Mouse (Mus musculus) forebrain, embryonic 15.5 days (tissue): ENCODE results near the gene App. TPM values are rescaled to one million over a fixed set of nuclear protein-coding genes. Genes with fewer than 3 reads are reported as not detected.
A peak's percentile ranks its signal among the peaks of the same experiment; 100 is the strongest.

Experiments
- ATAC-seq: fragments of 200-750 bp; cut with Nextera tagmentation; replicated peaks from 2 replicates; pipeline ENCODE4 v1.8.0; 2017; ENCODE audit warnings: mild to moderate bottlenecking, moderate TSS enrichment, moderate library complexity
- H3K27ac ChIP-seq: fragments of 300-500 bp; sonication (generic); replicated peaks from 2 replicates; pipeline ENCODE4 v1.5.1; 2015; ENCODE audit warnings: mild to moderate bottlenecking, inconsistent platforms
- H3K27me3 ChIP-seq: fragments of 300-500 bp; sonication (generic); 2 replicates; pipeline ENCODE4 v1.6.1; 2015; ENCODE audit warnings: inconsistent platforms
- H3K36me3 ChIP-seq: fragments of 300-500 bp; sonication (generic); 2 replicates; pipeline ENCODE4 v1.6.1; 2015; ENCODE audit warnings: mild to moderate bottlenecking, inconsistent platforms
- H3K4me1 ChIP-seq: fragments of 300-500 bp; sonication (generic); 2 replicates; pipeline ENCODE4 v1.6.1; 2015; ENCODE audit warnings: inconsistent platforms
- H3K4me2 ChIP-seq: fragments of 300-500 bp; sonication (generic); replicated peaks from 2 replicates; pipeline ENCODE4 v1.6.1; 2015; ENCODE audit warnings: mild to moderate bottlenecking, inconsistent platforms
- H3K4me3 ChIP-seq: fragments of 300-500 bp; sonication (generic); 2 replicates; pipeline ENCODE4 v1.5.1; 2015; ENCODE audit warnings: mild to moderate bottlenecking, inconsistent platforms
- H3K9ac ChIP-seq: fragments of 300-500 bp; sonication (generic); replicated peaks from 2 replicates; pipeline ENCODE4 v1.6.1; 2015; ENCODE audit warnings: mild to moderate bottlenecking, inconsistent platforms
- H3K9me3 ChIP-seq: fragments of 300-500 bp; sonication (generic); 2 replicates; pipeline ENCODE4 v1.6.1; 2016; ENCODE audit warnings: inconsistent platforms
- WGBS: fragments of 180-500 bp; shearing (Covaris S2); methylation state at CpG from one replicate; pipeline ENCODE4 v1.1.7; 2015; ENCODE audit warnings: mixed read lengths; 5-methylcytosine and 5-hydroxymethylcytosine counted together
- polyA plus RNA-seq: library from polyadenylated mRNA; unstranded; fragments of >200 nt; fragmentation: Nextera tagmentation; extraction: Ambion mirVana; gene quantifications from 2 replicates; pipeline ENCODE4 v1.2.1, GENCODE M21; 2015

App gene
- polyA plus RNA-seq, 1 experiment from 2014 or later, result 266 TPM

DNA sequence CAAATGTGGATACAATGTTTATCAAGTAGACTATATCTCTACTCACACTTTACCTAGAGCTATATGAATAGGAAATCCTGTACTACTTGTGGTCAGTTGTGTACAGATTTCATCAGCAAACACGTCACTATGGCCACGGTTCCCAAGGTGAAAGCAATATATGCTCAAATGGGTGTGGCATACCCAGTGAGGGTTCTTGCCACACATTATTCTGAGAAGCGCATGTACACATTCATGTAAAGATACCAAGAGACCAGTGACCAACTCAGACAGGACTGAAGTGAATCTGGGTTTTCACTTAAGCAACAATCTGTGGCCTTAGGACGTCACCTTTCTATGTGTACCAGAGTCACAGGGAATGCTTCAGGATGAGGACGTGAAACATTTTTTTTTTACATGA, 41.4 kb downstream of the App start:
- 90% methylated on average over 5 of the region's 5 CpGs for WGBS
- no peak overlapping the region for H3K9ac ChIP-seq
- no peaks in the 10 kb centered on the region for H3K36me3 ChIP-seq
- no peak for ATAC-seq
- no peak overlapping the region for H3K4me3 ChIP-seq
- no peaks in the 10 kb centered on the region for H3K9me3 ChIP-seq
- no peak overlapping the region for H3K27ac ChIP-seq
- no peaks in the 10 kb centered on the region for H3K27me3 ChIP-seq
- H3K4me2 ChIP-seq, result no peak overlapping the region
- peaks cover 23% of the 10 kb centered on the region for H3K4me1 ChIP-seq

- no peak overlapping the region for H3K9ac ChIP-seq
- H3K9me3 ChIP-seq, result no peaks in the 10 kb centered on the region
- no peak overlapping the region for H3K27ac ChIP-seq
- no peaks in the 10 kb centered on the region for H3K27me3 ChIP-seq
- WGBS, result 87% methylated on average over 7 of the region's 7 CpGs
- no peak for ATAC-seq
- H3K4me1 ChIP-seq, result peaks cover 28% of the 10 kb centered on the region
- no peak overlapping the region for H3K4me3 ChIP-seq
- no peaks in the 10 kb centered on the region for H3K36me3 ChIP-seq
- no peak overlapping the region for H3K4me2 ChIP-seq
Measured at GRCm38 (mm10) chr16:85130861-85131556, 42.6 kb downstream of the App start.

DNA sequence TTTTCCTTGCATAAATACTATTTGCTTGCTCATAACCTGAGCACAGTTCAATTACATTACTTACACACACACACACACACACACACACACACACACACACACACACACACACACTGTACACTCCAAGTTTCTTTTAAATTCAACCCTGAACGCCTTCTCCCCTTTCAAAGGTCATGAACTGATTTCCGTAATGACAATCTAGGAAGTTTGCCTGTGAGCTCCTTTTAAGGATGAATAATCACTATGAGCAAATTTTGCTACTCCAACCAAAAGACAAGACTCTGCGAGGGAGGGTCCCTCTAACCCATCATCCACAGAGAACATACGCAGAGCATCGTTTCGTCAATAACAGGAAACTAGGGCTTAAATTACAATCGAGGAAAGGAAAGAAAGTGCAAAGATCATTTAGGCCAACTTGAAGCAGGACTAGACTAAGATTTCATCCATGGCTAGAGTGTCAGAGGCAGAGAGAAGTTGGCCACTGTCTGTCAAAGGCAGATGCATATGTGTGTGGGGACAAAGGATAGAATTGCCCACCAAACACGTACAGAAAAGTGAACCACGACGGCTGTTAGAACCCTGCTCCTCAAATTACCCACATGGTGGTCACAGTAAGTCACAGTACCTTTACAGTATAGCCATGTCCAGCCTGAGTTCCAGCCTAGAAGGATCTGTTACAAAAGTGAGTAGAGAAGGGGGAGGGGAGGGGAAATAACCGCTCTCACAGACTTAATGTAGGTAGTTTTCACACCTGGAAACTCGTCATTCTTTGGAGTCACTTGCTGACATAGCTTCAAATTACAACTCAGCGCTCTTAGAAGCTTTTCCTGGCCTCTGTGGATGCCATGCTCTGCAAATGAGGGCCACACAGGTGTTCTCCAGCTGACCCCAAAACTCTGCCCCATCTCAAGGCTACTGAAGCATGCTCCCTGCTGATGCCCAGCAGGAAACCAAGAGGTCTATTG, 44.6 kb downstream of the App start:
- Histone ChIP-seq H3K4me1 (peaks cover 28% of the 10 kb centered on the region), H3K9me3 (no peaks in the 10 kb centered on the region), H3K36me3 (no peaks in the 10 kb centered on the region), H3K27ac (peak overlapping the region; percentile 80), H3K4me3 (no peak overlapping the region), H3K27me3 (no peaks in the 10 kb centered on the region), H3K9ac (no peak overlapping the region), H3K4me2 (no peak overlapping the region)
- 49% methylated on average over 13 of the region's 13 CpGs for WGBS
- ATAC-seq, result no peak

DNA sequence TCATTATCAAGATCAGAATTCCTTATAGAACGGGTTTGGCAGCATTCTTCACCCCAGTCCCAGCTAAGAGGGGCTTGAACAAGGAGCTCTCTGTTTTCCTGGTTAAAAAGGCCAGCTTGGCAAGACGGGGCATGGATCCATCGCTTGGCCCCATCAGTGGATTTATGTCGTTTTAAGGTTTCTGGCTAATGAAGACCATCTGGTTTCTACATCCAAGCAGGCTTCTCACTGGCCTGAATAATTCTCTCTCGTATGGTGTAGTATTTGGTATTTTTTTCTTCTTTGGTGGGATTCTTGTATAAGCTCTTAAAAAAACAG, 45.3 kb downstream of the App start:
- H3K27ac ChIP-seq, result peak overlapping the region; percentile 80
- 16% methylated on average over 5 of the region's 5 CpGs for WGBS
- H3K36me3 ChIP-seq, result no peaks in the 10 kb centered on the region
- no peak overlapping the region for H3K4me3 ChIP-seq
- no peaks in the 10 kb centered on the region for H3K9me3 ChIP-seq
- ATAC-seq, result peak; percentile 74
- H3K4me1 ChIP-seq, result peaks cover 28% of the 10 kb centered on the region
- H3K4me2 ChIP-seq, result no peak overlapping the region
- H3K27me3 ChIP-seq, result no peaks in the 10 kb centered on the region
- no peak overlapping the region for H3K9ac ChIP-seq

- Histone ChIP-seq H3K27me3 (no peaks in the 10 kb centered on the region), H3K4me1 (peaks cover 28% of the 10 kb centered on the region), H3K9ac (no peak overlapping the region), H3K27ac (peak overlapping the region; percentile 80), H3K4me2 (no peak overlapping the region), H3K36me3 (no peaks in the 10 kb centered on the region), H3K9me3 (no peaks in the 10 kb centered on the region), H3K4me3 (no peak overlapping the region)
- 65% methylated on average over 11 of the region's 11 CpGs for WGBS
- no peak; the same call in 1 of the 2 replicates for ATAC-seq
Measured at GRCm38 (mm10) chr16:85127661-85128346, 45.8 kb downstream of the App start.

DNA sequence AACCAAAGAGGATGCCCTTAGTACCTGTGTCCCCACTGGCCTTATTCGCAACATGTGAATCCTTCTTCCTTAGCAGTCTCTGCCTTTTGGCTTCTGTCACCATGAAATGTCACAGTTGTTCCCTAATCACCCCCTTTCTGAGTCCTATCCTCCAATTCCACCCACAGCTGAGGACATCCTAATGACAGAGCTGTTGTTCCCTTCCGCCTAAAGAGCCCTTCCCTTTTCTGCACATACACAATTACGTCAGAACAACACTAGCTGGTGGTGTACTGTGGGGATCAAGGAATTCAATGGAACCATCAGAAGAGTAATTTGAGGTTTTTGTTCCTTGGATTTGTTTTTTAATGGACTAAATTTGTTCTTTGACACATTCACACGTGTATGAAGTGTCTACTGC, 48.9 kb downstream of the App start:
- Histone ChIP-seq H3K4me3 (no peak overlapping the region), H3K27ac (no peak overlapping the region), H3K9me3 (no peaks in the 10 kb centered on the region), H3K9ac (no peak overlapping the region), H3K27me3 (no peaks in the 10 kb centered on the region), H3K36me3 (no peaks in the 10 kb centered on the region; the same call in 1 of the 2 replicates), H3K4me2 (no peak overlapping the region), H3K4me1 (peaks cover 27% of the 10 kb centered on the region)
- ATAC-seq, result no peak
- 72% methylated on average over 4 of the region's 4 CpGs for WGBS

DNA sequence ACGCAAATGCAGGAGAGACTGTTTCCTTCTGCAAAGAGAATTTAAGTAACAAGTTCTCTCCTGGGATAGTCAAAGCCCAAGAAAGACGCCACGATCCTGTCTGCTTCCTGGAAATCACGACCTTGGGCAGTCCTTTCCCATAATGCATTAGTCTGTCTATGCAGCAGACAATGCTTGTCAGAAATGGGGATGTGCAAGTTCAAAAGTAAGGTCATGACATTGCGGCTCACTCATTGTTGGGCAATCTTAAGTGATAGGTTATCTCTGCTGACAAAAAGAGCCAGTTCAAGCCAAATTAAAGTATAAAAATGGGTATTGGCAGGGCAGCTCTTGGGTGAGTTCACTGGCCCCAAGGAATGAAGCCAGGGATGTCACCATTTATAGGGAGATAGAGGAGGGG, 51.6 kb downstream of the App start:
- WGBS, result 82% methylated on average over 5 of the region's 5 CpGs
- no peaks in the 10 kb centered on the region for H3K9me3 ChIP-seq
- H3K4me3 ChIP-seq, result no peak overlapping the region
- peaks cover 8% of the 10 kb centered on the region for H3K36me3 ChIP-seq
- H3K4me2 ChIP-seq, result no peak overlapping the region
- no peak overlapping the region for H3K27ac ChIP-seq
- no peak for ATAC-seq
- no peaks in the 10 kb centered on the region for H3K27me3 ChIP-seq
- no peak overlapping the region for H3K9ac ChIP-seq
- H3K4me1 ChIP-seq, result peaks cover 7% of the 10 kb centered on the region

DNA sequence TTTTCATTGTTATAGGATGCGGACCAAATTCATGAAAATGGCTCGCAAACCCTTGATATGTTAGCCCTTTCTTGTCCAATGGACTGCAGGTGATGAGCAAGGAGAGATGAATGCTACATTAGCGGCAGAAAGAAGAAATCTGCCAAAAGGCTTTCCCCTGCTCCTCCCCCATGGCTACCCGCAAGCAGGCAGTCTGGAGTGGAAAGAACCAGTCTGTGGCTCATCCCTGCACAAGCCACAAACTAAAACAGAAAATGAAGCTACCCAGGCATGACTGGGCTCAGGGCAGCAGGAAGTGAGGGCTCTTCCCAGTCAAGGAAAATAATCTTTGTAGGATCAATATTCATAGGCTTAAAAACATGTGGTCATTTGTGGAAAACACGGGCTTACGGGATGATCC, 54.6 kb downstream of the App start:
- H3K27me3 ChIP-seq, result no peaks in the 10 kb centered on the region
- H3K36me3 ChIP-seq, result peaks cover 8% of the 10 kb centered on the region
- H3K4me2 ChIP-seq, result no peak overlapping the region
- no peaks in the 10 kb centered on the region for H3K9me3 ChIP-seq
- H3K9ac ChIP-seq, result no peak overlapping the region
- H3K4me1 ChIP-seq, result peaks cover 4% of the 10 kb centered on the region; the same call in 1 of the 2 replicates
- WGBS, result 92% methylated on average over 6 of the region's 6 CpGs
- ATAC-seq, result no peak
- H3K27ac ChIP-seq, result no peak overlapping the region
- no peak overlapping the region for H3K4me3 ChIP-seq

DNA sequence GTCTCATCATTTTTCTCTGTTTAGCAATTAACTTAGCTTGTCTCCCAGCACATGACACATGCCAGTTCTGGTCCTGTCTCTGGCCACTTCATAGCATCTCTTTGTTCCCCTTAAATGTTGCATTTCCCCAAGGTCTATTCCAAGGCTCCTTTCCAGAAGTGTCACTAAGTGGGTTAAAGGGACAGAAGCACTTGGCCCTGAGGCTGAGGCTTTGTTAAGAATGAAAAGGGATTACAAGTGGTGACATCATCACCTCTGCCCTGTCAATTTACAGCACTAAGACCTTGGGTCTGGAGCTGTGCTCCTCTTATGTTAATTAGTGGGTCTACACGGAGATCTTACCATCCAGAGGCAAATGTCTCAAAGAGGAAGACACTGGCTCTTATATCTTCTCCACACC, 56.0 kb downstream of the App start:
- ATAC-seq, result no peak; the same call in 1 of the 2 replicates
- WGBS, result 16% methylated on average over 1 of the region's 1 CpGs
- Histone ChIP-seq H3K27ac (no peak overlapping the region), H3K4me3 (no peak overlapping the region), H3K36me3 (peaks cover 8% of the 10 kb centered on the region), H3K9me3 (no peaks in the 10 kb centered on the region), H3K9ac (no peak overlapping the region), H3K4me2 (no peak overlapping the region), H3K4me1 (peaks cover 4% of the 10 kb centered on the region; the same call in 1 of the 2 replicates), H3K27me3 (no peaks in the 10 kb centered on the region)

DNA sequence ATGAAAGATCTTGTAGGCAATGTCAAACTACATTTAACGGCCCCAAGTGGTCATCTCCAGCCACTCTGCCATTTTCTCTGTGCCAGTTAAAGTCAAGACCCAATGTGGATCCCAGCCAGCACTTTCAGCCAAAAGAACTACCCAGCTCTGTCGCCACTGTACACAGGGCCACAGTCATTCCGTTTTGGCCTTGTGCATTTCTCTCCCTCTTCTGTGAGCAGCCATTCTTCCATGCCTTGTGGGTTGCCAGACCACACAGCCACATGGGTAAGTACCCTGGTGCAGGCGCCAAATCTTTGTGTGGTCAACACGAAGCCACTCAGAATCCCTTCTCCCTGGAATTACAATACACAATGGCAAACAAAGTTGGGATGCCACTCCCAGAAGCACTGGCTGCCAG, 57.7 kb downstream of the App start:
- peaks cover 8% of the 10 kb centered on the region for H3K36me3 ChIP-seq
- H3K27me3 ChIP-seq, result no peaks in the 10 kb centered on the region
- H3K4me1 ChIP-seq, result peaks cover 15% of the 10 kb centered on the region
- H3K4me2 ChIP-seq, result no peak overlapping the region
- H3K4me3 ChIP-seq, result no peak overlapping the region
- no peaks in the 10 kb centered on the region for H3K9me3 ChIP-seq
- ATAC-seq, result no peak
- no peak overlapping the region for H3K9ac ChIP-seq
- 82% methylated on average over 5 of the region's 5 CpGs for WGBS
- no peak overlapping the region for H3K27ac ChIP-seq

GRCm38 (mm10) chr16:85114742-85115141, 58.8 kb downstream of the App start:
- no peaks in the 10 kb centered on the region for H3K9me3 ChIP-seq

GRCm38 (mm10) chr16:85113941-85114340, 59.6 kb downstream of the App start:
- Histone ChIP-seq H3K27ac (no peak overlapping the region), H3K27me3 (no peaks in the 10 kb centered on the region), H3K9ac (no peak overlapping the region), H3K4me2 (no peak overlapping the region), H3K36me3 (peaks cover 1% of the 10 kb centered on the region), H3K4me3 (no peak overlapping the region), H3K4me1 (peaks cover 32% of the 10 kb centered on the region), H3K9me3 (no peaks in the 10 kb centered on the region)
- 92% methylated on average over 2 of the region's 2 CpGs for WGBS
- ATAC-seq, result no peak

More at GRCm38 (mm10) chr16:85114742-85115141, 58.8 kb downstream of the App start:
- Histone ChIP-seq H3K27ac (no peak overlapping the region), H3K9ac (no peak overlapping the region), H3K4me3 (no peak overlapping the region), H3K4me2 (no peak overlapping the region), H3K27me3 (no peaks in the 10 kb centered on the region), H3K36me3 (peaks cover 8% of the 10 kb centered on the region), H3K4me1 (peaks cover 26% of the 10 kb centered on the region)
- WGBS, result 100% methylated on average over 1 of the region's 1 CpGs
- no peak for ATAC-seq
